1 mouse cellular context compared by ENCODE assay signal in genomic region chr16:18498996-18499395, GRCm38 (mm10).
TF ChIP-seq lines count a peak whose summit lies in the region.

No protein-coding gene starts in this region.

TF ChIP-seq in MEL, 35 proteins besides CTCF, POLR2A, EP300 and RAD21 (continued from another document):
- TF ChIP-seq USF2 (IDR thresholded peaks at IDR 0.05; ENCODE audit: borderline replicate concordance in 1 of 2, insufficient read depth in 1 of 2, low read depth in 1 of 2, low read length in 2 of 2) = no peak
- no peak; the same call in 1 of the 2 replicates for TF ChIP-seq MAX (IDR thresholded peaks at IDR 0.05; ENCODE audit: low read length)
- TF ChIP-seq ZNF384 (IDR thresholded peaks at IDR 0.05; ENCODE audit: low read depth, low read length) = no peak
